Mouse (Mus musculus) layer of hippocampus, postnatal 14 days (tissue): ENCODE measurements around the gene Zcwpw1. TPM values are rescaled to one million over a fixed set of nuclear protein-coding genes. Genes with fewer than 3 reads are reported as not detected.
"Not testable (repeated sequence)": the region's sequence is repeated elsewhere in the genome, so short reads cannot be mapped to it uniquely, and the experiment has no call there.

Experiments
- DNase-seq, 2 experiments: peaks; one replicate each; pipeline ENCODE4 v3.0.0; 2021 to 2022; ENCODE audit warnings: low spot score in 2 of 2, mixed read lengths in 1 of 2
- total RNA-seq, 2 experiments: library from RNA; stranded (reverse); gene quantifications; 2 replicates each; pipeline ENCODE4 v1.2.3; 2021

Zcwpw1 gene
- total RNA-seq, 2 experiments from 2014 or later: 5.0 to 5.7 TPM

DNA sequence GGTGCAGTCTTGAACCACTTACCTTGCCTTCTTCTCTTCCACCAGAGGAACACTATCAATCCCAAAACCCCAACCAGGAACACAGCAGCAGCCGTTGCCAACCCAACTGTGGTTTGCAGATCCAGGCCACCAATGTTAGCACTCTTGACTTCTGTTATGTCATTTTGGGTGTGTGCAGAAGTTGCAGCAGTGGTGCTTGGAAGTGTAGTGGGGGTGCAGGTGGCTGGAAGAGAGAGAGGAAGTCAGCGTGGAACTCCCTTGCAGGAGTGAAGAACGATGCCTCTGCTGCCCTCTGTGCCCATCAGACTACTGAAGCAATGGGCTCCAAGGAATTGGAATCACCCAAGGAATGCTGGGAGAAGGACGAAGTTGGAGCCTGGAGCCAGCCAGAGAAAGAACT lies 43.5 kb downstream of the Zcwpw1 start:
- DNase-seq: no peak

DNA sequence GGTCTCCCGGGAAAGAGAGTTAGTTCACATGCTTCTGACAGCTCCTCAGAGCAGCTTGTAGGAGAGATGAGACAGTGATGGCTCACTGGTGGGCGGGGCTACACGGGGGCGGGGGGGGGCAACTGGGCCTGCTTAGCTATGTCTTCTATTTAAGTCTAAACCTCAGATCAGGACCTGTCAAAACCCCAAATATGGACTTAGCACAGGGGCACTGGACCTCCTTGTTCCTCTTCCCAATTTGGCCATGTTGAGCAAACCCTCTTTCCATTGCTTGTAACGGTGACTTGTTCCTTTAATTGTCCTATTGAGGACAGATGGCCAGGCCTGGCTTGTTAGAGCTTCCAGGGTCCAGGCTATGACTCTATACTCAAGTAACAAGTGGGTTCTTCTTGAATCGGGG lies 43.9 kb downstream of the Zcwpw1 start:
- DNase-seq: no peak

DNA sequence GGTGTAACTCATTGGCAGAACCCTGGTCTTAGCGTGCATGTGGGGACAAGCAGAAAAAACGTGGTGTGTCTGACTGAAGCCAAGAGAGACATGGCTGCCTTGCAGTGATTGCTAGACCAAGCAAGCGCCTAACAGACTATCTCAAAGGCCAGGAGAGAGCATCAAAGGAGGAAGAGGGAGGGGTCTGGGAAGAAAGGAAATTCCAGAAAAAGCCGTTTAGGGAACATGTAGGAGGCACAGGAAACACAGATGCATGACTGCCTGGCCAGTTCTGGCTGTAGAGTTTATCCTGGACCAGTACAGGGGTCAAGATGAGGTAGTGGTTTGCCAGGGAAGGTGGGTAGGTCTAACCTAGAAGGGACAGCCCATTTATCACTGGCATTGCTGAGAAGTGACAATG lies 45.9 kb downstream of the Zcwpw1 start:
- no peak for DNase-seq

DNA sequence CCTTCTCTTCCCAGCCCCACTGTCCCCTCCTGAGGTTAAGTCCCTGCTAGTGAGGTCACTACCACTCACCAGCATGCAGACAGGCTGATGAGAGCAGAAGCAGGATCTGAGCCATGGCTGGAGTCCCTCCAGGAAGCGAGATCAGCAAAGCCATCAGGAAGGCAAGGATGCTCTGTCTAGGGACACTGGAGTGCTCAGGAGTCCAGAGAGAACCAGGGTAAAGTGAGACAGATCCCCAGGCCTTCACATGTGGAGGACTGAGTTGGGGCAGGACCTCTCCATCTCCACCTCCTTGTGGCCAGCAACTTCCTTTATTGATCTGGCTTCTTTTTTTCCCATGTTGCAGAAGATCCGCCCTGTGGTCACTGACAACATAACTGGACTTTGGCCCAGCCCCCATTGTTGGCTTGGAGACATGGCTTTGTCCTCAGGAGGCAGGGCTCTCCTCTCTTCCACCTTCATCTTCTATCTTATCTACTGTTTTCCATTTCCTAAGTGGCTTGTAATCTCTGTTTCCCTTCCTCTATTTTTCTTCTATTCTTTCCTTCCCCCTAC lies 48.4 kb downstream of the Zcwpw1 start, which contains the start of gene Pilra:
TSS of gene Pilra (minus strand) at position 316 of the 555 bp plus-strand sequence.
- not testable (repeated sequence) for DNase-seq

DNA sequence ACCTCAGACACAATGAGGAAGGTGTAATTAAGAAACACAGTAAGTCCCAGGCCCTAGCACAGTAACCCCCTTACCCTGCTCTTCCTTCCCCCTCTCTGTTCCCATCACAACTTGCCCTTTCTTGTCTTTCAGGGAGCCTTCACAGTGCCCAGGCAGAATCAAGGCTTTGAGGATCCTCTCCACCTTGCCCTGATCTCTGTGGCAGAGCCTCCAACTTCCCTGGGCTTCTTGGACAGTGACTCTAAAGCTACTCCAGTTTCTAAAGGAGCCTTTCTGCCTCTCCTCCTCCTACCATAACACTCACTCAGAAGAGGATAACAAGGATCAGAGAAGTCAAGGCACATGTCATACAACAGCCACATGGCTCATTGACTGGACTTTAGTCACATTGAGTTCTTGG lies 49.0 kb downstream of the Zcwpw1 start:
- no peak for DNase-seq

DNA sequence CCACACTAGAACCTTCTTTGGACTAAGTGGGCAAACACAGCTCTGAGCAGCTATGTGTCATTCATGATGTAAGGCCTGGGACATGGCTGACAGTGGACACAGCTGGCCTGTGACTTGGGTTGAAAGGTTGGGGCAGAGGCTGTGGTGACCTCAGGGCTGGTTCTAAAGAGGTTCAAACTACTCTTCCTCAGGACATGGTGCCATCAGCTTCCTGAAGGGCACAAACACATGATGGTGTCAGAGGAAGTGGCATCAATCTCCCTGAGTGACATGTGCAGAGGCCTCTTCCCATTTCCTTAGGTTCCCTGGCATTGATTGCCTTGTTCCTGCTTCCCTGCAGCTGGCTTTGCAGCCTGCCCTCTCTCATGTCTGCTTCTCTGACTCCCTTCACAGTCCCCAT lies 49.5 kb downstream of the Zcwpw1 start:
- not testable (repeated sequence) for DNase-seq

DNA sequence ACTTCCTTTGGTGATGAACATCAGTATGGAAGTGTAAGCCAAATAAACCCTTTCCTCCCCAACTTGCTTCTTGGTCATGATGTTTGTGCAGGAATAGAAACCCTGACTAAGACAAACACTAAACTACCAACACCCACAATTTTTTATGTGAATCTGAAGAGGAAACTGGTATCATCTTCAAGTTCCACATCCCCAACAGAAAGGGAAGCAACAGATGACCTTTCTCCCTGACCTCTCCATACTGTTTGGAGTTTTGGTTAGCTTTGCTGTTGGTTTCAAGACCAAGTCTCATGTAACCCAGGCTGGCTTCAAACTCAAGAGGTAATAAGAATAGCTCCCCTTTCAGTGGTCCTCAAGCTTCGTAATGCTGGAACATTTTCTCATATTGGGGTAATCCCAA lies 62.7 kb downstream of the Zcwpw1 start:
- DNase-seq: not testable (repeated sequence)

DNA sequence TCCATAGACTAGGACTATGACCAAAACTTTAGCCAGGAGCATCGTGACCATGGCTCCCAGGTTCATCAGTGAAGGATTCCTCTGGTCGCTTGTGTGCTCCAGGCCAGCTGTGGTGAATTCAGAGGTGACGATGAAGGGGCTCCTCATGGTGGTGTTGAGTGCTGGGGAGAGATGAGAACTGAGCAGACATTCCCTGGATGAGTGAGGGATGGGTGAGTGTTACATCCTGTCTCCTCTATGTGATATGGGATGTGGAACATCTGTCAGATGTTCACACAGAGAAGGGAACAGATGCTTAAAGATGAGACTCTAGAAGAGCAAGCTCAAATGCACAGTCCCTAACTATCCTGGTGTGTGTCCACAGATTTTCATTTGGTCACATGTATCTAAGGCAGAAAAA lies 67.3 kb downstream of the Zcwpw1 start:
- not testable (repeated sequence) for DNase-seq

DNA sequence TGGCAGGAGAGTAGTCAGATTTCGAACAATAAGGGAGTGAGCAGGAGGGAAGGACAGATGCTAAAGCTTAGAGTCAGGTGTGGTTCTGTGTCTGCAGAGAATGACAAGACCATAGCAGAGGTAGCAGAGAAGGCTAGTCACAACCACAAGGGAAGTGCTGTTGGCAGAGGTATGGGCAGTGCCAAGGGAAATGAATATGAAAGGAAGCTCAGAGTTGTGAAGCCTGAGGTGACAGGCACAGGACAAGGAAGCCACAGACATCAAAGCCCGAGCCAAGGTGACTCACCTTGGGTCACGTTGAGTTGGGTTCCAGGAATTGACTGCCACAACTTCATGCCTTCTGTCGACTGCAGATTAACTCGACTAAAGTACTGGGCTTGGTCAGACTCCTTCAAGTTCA lies 69.3 kb downstream of the Zcwpw1 start:
- not testable (repeated sequence) for DNase-seq

DNA sequence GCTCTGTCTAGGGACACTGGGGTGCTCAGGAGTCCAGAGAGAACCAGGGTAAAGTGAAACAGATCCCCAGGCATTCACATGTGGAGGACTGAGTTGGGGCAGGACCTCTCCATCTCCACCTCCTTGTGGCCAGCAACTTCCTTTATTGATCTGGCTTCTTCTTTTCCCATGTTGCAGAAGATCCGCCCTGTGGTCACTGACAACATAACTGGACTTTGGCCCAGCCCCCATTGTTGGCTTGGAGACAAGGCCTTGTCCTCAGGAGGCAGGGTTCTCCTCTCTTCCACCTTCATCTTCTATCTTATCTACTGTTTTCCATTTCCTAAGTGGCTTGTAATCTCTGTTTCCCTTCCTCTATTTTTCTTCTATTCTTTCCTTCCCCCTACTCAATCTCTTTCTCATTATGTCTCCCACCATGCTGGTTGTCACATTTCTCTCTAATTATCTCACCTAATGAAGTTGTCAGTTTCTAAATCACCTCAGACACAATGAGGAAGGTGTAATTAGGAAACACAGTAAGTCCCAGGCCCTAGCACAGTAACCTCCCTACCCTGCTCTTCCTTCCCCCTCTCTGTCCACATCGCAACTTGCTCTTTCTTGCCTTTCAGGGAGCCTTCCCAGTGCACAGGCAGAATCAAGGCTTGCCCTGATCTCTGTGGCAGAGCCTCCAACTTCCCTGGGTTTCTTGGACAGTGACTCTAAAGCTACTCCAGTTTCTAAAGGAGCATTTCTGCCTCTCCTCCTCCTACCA lies 70.5 kb downstream of the Zcwpw1 start, which contains the start of gene Pilrb1:
TSS of gene Pilrb1 (minus strand) at position 147 of the 751 bp plus-strand sequence.
- not testable (repeated sequence) for DNase-seq

DNA sequence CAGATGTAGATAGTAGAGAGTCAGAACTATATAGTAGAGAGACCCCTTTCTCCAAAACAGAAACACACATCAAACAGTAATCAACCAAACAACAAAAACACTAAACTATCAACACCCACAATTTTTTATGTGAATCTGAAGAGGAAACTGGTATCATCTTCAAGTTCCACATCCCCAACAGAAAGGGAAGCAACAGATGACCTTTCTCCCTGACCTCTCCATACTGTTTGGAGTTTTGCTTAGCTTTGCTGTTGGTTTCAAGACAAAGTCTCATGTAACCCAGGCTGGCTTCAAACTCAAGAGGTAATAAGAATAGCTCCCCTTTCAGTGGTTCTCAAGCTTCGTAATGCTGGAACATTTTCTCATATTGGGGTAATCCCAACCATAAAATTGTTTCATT lies 76.4 kb downstream of the Zcwpw1 start:
- not testable (repeated sequence) for DNase-seq

DNA sequence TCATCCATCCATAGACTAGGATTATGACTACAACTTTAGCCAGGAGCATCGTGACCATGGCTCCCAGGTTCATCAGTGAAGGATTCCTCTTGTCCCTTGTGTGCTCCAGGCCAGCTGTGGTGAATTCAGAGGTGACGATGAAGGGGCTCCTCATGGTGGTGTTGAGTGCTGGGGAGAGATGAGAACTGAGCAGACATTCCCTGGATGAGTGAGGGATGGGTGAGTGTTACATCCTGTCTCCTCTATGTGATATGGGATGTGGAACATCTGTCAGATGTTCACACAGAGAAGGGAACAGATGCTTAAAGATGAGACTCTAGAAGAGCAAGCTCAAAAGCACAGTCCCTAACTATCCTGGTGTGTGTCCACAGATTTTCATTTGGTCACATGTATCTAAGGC lies 81.0 kb downstream of the Zcwpw1 start:
- DNase-seq: not testable (repeated sequence)

DNA sequence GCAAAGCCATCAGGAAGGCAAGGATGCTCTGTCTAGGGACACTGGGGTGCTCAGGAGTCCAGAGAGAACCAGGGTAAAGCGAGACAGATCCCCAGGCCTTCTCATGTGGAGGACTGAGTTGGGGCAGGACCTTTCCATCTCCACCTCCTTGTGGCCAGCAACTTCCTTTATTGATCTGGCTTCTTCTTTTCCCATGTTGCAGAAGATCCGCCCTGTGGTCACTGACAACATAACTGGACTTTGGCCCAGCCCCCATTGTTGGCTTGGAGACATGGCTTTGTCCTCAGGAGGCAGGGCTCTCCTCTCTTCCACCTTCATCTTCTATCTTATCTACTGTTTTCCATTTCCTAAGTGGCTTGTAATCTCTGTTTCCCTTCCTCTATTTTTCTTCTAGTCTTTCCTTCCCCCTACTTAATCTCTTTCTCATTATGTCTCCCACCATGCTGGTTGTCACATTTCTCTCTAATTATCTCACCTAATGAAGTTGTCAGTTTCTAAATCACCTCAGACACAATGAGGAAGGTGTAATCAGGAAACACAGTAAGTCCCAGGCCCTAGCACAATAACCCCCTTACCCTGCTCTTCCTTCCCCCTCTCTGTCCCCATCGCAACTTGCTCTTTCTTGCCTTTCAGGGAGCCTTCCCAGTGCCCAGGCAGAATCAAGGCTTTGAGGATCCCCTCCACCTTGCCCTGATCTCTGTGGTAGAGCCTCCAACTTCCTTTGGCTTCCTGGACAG lies 84.2 kb downstream of the Zcwpw1 start, which contains the start of gene Pilrb2:
TSS of gene Pilrb2 (minus strand) at position 172 of the 737 bp plus-strand sequence.
- DNase-seq: not testable (repeated sequence)

Other genes with a start within 250 kb of the Zcwpw1 start
- gene Actl6b, start 234.3 kb upstream of the Zcwpw1 start, total RNA-seq: 100 to 1,000 TPM; 128 to 133 TPM
- 10 to 100 TPM; 10.9 to 15.5 TPM for gene Tfr2, start 218.0 kb upstream of the Zcwpw1 start, total RNA-seq
- gene Mospd3, start 186.7 kb upstream of the Zcwpw1 start, total RNA-seq: 10 to 100 TPM; 36.7 to 40.0 TPM
- 10 to 100 TPM in 1 of 2 experiments, 1 to 10 TPM in 1; 6.9 to 13.6 TPM for gene Pcolce, start 174.0 kb upstream of the Zcwpw1 start, total RNA-seq
- gene Fbxo24, start 158.8 kb upstream of the Zcwpw1 start, total RNA-seq: under 1 TPM; 0.17 to 0.37 TPM
- 10 to 100 TPM; 14.7 to 19.5 TPM for gene Lrch4, start 158.7 kb upstream of the Zcwpw1 start, total RNA-seq
- 10 to 100 TPM; 11.0 to 14.7 TPM for gene Gm20605, start 158.6 kb upstream of the Zcwpw1 start, total RNA-seq
- 1 to 10 TPM; 6.3 to 6.6 TPM for gene Sap25, start 146.5 kb upstream of the Zcwpw1 start, total RNA-seq
- gene Irs3, start 142.1 kb upstream of the Zcwpw1 start, total RNA-seq: not detected
- 10 to 100 TPM; 51.7 to 56.5 TPM for gene Agfg2, start 103.1 kb upstream of the Zcwpw1 start, total RNA-seq
- 10 to 100 TPM; 73.9 to 75.0 TPM for gene Nyap1, start 46.2 kb upstream of the Zcwpw1 start, total RNA-seq
- 100 to 1,000 TPM; 213 to 225 TPM for gene Tsc22d4, start 42.1 kb upstream of the Zcwpw1 start, total RNA-seq
- 10 to 100 TPM; 24.2 to 27.3 TPM for gene Ppp1r35, start 8.9 kb upstream of the Zcwpw1 start, total RNA-seq
- gene Mepce, start 143 bp upstream of the Zcwpw1 start, total RNA-seq: 10 to 100 TPM; 33.4 to 42.0 TPM
- gene Pilra, start 48.5 kb downstream of the Zcwpw1 start, total RNA-seq: under 1 TPM; 0.32 to 0.62 TPM
- gene Pilrb1, start 70.3 kb downstream of the Zcwpw1 start, total RNA-seq: not detected
- not detected for gene Pilrb2, start 84.0 kb downstream of the Zcwpw1 start, total RNA-seq
- under 1 TPM in 1 of 2 experiments, not detected in 1; 0.29 TPM for gene Cyp3a13, start 133.8 kb downstream of the Zcwpw1 start, total RNA-seq
- gene Gjc3, start 175.3 kb downstream of the Zcwpw1 start, total RNA-seq: 10 to 100 TPM; 25.4 to 25.7 TPM
- not detected for gene Azgp1, start 193.7 kb downstream of the Zcwpw1 start, total RNA-seq
- not detected for gene Smok3a, start 233.5 kb downstream of the Zcwpw1 start, total RNA-seq
- gene Smok3b, start 233.6 kb downstream of the Zcwpw1 start, total RNA-seq: not detected